Mouse (Mus musculus) bone marrow macrophage, adult 2 months (primary cell): ENCODE data around the gene Mnd1.

Source experiments
- CTCF ChIP-seq: IDR thresholded peaks from 2 replicates; pipeline ENCODE4 v1.5.1; 2012; ENCODE audit warnings: low read depth, mild to moderate bottlenecking, low read length, moderate library complexity
- POLR2A ChIP-seq: IDR thresholded peaks from 2 replicates; pipeline ENCODE4 v1.6.1; 2012; ENCODE audit warnings: mild to moderate bottlenecking, low read depth, low read length, borderline replicate concordance

DNA sequence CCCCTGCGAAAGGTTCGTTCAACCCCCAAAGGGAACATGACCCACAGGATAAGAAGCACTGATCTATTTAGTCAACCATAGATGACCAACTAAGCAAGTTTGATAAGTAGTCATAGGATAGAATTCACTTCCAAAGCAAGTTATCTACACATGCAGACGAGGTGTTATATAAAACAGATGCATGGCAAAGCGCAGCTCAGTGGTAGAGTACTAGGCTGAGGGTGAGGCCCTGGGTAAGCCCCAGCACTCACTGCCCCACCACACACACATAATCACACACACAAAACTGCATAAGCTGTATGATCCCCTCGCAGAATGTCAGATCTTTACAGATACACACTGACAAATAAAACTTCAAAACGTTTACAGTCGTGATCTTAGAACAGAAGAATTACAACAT, 19.1 kb downstream of the Mnd1 start:
- TF ChIP-seq POLR2A (no peak), CTCF (no peak)
